Mouse (Mus musculus): ENCODE data around the gene Trim39. TPM values are rescaled to one million over a fixed set of nuclear protein-coding genes. Genes with fewer than 3 reads are reported as not detected.

The Trim39 gene
- total and polyA plus RNA-seq, 2 experiments from 2014 or later: 11.2 to 27.8 TPM

GRCm38 (mm10) chr17:36215586-36215985 is 56.5 kb downstream of the Trim39 start:
- Histone ChIP-seq H3K36me3 (ENCODE audit: insufficient read depth) (no peaks in the 10 kb centered on the region), H3K27ac (ENCODE audit: low read depth, low read length) (no peak overlapping the region), H3K9me3 (ENCODE audit: low read length) (no peaks in the 10 kb centered on the region), H3K4me1 (ENCODE audit: insufficient read depth) (no peaks in the 10 kb centered on the region), H3K27me3 (ENCODE audit: insufficient read depth, low read length) (peaks cover 47% of the 10 kb centered on the region), H3K9ac (no peak overlapping the region), H3K4me3 (ENCODE audit: low read depth, low read length) (no peak overlapping the region), H3K4me2 (ENCODE audit: low read depth) (no peak overlapping the region)
- 6% methylated on average over 20 of the region's 20 CpGs for WGBS
- DNase-seq (no peak), ATAC-seq (no peak)
- TF ChIP-seq CTCF (IDR thresholded peaks at IDR 0.05; ENCODE audit: low read depth): no peak

Other genes starting within 250 kb of the Trim39 start
- gene H2-T23, start 239.4 kb downstream of the Trim39 start, total RNA-seq (2014; rRNA removed): 9.0 and 10.2 TPM in 2 replicates
- gene H2-T23, start 239.4 kb downstream of the Trim39 start, polyA plus RNA-seq (2015; fragmentation: Nextera tagmentation; extraction: Ambion mirVana): 6.4 and 6.9 TPM in 2 replicates
- gene H2-T22, start 229.5 kb downstream of the Trim39 start, total RNA-seq (2014; rRNA removed): 10.3 and 13.1 TPM in 2 replicates
- gene H2-T22, start 229.5 kb downstream of the Trim39 start, polyA plus RNA-seq (2015; fragmentation: Nextera tagmentation; extraction: Ambion mirVana): 6.2 and 6.5 TPM in 2 replicates
- gene Gm6034, start 229.3 kb downstream of the Trim39 start, total RNA-seq (2014; rRNA removed): 0.31 TPM in 1 of 2 replicates, not detected in the other
- gene Gm6034, start 229.3 kb downstream of the Trim39 start, polyA plus RNA-seq (2015; fragmentation: Nextera tagmentation; extraction: Ambion mirVana): not detected in 2 replicates
- 0.15 TPM in 1 of 2 replicates, not detected in the other for gene Gm11127, start 213.9 kb downstream of the Trim39 start, total RNA-seq (2014; rRNA removed)
- not detected in 2 replicates for gene Gm11127, start 213.9 kb downstream of the Trim39 start, polyA plus RNA-seq (2015; fragmentation: Nextera tagmentation; extraction: Ambion mirVana)
- gene Gm19684, start 150.6 kb downstream of the Trim39 start, total RNA-seq (2014; rRNA removed): not detected in 2 replicates
- gene Gm19684, start 150.6 kb downstream of the Trim39 start, polyA plus RNA-seq (2015; fragmentation: Nextera tagmentation; extraction: Ambion mirVana): not detected in 2 replicates
- gene Gm7030, start 142.8 kb downstream of the Trim39 start, total RNA-seq (2014; rRNA removed): not detected in 2 replicates
- gene Gm7030, start 142.8 kb downstream of the Trim39 start, polyA plus RNA-seq (2015; fragmentation: Nextera tagmentation; extraction: Ambion mirVana): not detected in 2 replicates
- gene Gm8909, start 103.7 kb downstream of the Trim39 start, total RNA-seq (2014; rRNA removed): not detected in 2 replicates
- not detected in 2 replicates for gene Gm8909, start 103.7 kb downstream of the Trim39 start, polyA plus RNA-seq (2015; fragmentation: Nextera tagmentation; extraction: Ambion mirVana)
- gene H2-T3, start 82.0 kb downstream of the Trim39 start, total RNA-seq (2014; rRNA removed): not detected in 2 replicates
- gene H2-T3, start 82.0 kb downstream of the Trim39 start, polyA plus RNA-seq (2015; fragmentation: Nextera tagmentation; extraction: Ambion mirVana): not detected in 2 replicates
- 39.2 and 58.2 TPM in 2 replicates for gene Rpp21, start 14.2 kb downstream of the Trim39 start, total RNA-seq (2014; rRNA removed)
- 139 and 159 TPM in 2 replicates for gene Rpp21, start 14.2 kb downstream of the Trim39 start, polyA plus RNA-seq (2015; fragmentation: Nextera tagmentation; extraction: Ambion mirVana)
- not detected in 2 replicates for gene H2-M10.2, start 14.2 kb upstream of the Trim39 start, total RNA-seq (2014; rRNA removed)
- not detected in 2 replicates for gene H2-M10.2, start 14.2 kb upstream of the Trim39 start, polyA plus RNA-seq (2015; fragmentation: Nextera tagmentation; extraction: Ambion mirVana)
- gene H2-M10.1, start 53.9 kb upstream of the Trim39 start, total RNA-seq (2014; rRNA removed): not detected in 2 replicates
- not detected in 2 replicates for gene H2-M10.1, start 53.9 kb upstream of the Trim39 start, polyA plus RNA-seq (2015; fragmentation: Nextera tagmentation; extraction: Ambion mirVana)
- not detected in 2 replicates for gene H2-M10.3, start 96.2 kb upstream of the Trim39 start, total RNA-seq (2014; rRNA removed)
- not detected in 2 replicates for gene H2-M10.3, start 96.2 kb upstream of the Trim39 start, polyA plus RNA-seq (2015; fragmentation: Nextera tagmentation; extraction: Ambion mirVana)
- not detected in 2 replicates for gene H2-M10.4, start 190.1 kb upstream of the Trim39 start, total RNA-seq (2014; rRNA removed)
- not detected in 2 replicates for gene H2-M10.4, start 190.1 kb upstream of the Trim39 start, polyA plus RNA-seq (2015; fragmentation: Nextera tagmentation; extraction: Ambion mirVana)

Measured in forebrain, postnatal 0 days (tissue).